Mouse (Mus musculus): ENCODE measurements around the gene Cfap100. TPM values are rescaled to one million over a fixed set of nuclear protein-coding genes. Genes with fewer than 3 reads are reported as not detected.
A peak's percentile ranks its signal among the peaks of the same experiment; 100 is the strongest.

Gene Cfap100
- polyA plus RNA-seq, 1 experiment = 0.20 TPM

DNA sequence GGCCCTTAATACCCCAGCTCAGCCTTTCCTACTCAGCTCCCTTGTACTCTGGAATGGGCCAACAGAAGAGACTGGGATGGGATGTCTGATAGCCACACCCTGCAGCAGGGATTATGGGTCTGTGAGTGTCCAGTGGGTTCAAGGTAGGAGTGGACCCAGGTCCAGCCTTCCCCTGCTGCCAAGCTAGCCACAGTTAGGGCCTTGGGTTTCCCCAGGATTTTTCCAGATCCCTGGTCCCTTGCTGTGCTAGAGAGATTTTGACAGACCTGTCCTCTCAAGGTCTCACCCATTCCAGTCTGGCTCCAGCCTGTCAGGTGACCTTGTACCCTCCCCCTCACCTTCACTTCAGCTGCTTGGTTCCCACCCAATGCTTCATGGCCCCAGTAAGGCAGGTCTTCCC is 20.0 kb downstream of the Cfap100 start:
- no peak overlapping the region for H3K4me3 ChIP-seq (replicated peaks)
- TF ChIP-seq GATA1 (IDR thresholded peaks at IDR 0.05; ENCODE audit: borderline replicate concordance, low read length) = no peak
- TF ChIP-seq FLI1 (IDR thresholded peaks at IDR 0.05; ENCODE audit: low read length) = no peak
- peaks cover 6% of the 10 kb centered on the region; the same call in 1 of the 2 replicates for H3K4me1 ChIP-seq
- H3K27me3 ChIP-seq (replicated peaks) = peaks cover 23% of the 10 kb centered on the region
- no peaks in the 10 kb centered on the region for H3K9me3 ChIP-seq
- peaks cover 30% of the 10 kb centered on the region for H3K36me3 ChIP-seq (replicated peaks; ENCODE audit: low read length)

DNA sequence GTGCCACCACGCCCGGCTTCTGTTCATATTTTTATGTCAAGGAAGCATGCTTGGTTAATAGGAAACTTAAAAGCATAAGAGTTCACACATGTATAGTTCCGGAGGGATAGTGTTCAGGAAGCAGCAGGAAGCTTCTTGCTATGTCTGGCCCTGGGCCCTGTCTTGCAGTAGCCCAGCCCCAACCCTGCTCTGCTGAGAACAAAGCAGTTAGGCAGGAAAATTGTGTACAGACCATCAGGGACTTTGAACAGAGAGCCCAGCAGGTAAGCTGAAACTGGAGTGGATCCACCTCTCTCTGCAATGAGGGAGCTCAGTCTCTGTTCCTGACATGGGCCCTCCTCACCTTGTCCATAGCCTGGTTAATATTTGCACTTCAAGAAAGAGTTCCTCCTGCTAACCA is 31.3 kb downstream of the Cfap100 start:
- H3K36me3 ChIP-seq (replicated peaks; ENCODE audit: low read length) = peaks cover 90% of the 10 kb centered on the region
- TF ChIP-seq GATA1 (IDR thresholded peaks at IDR 0.05; ENCODE audit: borderline replicate concordance, low read length) (no peak), FLI1 (IDR thresholded peaks at IDR 0.05; ENCODE audit: low read length) (no peak)

DNA sequence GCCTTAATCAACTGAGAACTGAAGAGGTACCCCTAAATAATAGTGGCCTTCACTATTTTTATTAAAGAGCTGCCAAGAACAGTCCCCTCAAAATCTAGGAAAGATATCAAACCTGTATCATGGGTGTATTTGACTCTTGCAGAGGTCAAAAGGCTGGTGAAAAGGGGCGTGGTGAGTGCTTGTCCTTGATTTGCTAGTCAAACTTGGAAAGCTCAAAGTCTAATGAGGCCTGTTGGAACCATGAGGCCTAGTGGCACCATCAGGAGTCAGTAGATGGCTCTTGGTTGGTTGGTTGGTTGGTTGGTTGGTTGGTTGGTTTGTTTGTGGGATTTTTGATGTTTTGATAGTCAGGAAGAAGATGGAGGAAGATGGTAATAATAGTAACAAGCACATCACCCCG is 32.8 kb downstream of the Cfap100 start:
- TF ChIP-seq GATA1 (IDR thresholded peaks at IDR 0.05; ENCODE audit: borderline replicate concordance, low read length) (no peak), FLI1 (IDR thresholded peaks at IDR 0.05; ENCODE audit: low read length) (no peak)
- Histone ChIP-seq H3K27me3 (replicated peaks) (no peaks in the 10 kb centered on the region), H3K9me3 (no peaks in the 10 kb centered on the region), H3K36me3 (replicated peaks; ENCODE audit: low read length) (peaks cover 90% of the 10 kb centered on the region), H3K4me3 (replicated peaks) (no peak overlapping the region), H3K4me1 (no peaks in the 10 kb centered on the region)

More for the DNA sequence above, 31.3 kb downstream of the Cfap100 start:
- H3K27me3 ChIP-seq (replicated peaks) = no peaks in the 10 kb centered on the region
- no peak overlapping the region for H3K4me3 ChIP-seq (replicated peaks)
- H3K9me3 ChIP-seq = no peaks in the 10 kb centered on the region
- no peaks in the 10 kb centered on the region for H3K4me1 ChIP-seq

DNA sequence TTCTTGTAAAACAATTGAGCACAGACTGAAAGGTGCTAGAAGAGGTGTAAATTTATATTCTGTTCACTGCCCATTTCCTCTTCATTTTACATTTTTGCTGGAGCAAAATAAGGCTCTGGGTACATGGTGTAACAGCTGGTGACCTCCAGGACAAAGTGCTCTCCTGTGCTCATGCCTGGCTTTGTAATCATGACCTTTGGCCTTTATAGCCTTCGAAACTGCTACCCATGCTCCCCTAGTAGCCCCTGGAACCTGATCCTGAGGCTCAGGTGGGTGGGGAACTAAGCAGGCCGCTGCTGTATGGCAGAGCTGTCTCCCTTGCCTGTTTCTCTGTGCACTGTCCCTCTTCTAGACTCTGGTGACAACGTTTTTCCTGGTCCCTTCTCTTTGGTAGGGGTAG is 34.6 kb downstream of the Cfap100 start:
- no peaks in the 10 kb centered on the region for H3K27me3 ChIP-seq (replicated peaks)
- H3K36me3 ChIP-seq (replicated peaks; ENCODE audit: low read length) = peaks cover 90% of the 10 kb centered on the region
- H3K4me3 ChIP-seq (replicated peaks) = no peak overlapping the region
- H3K4me1 ChIP-seq = no peaks in the 10 kb centered on the region
- TF ChIP-seq GATA1 (IDR thresholded peaks at IDR 0.05; ENCODE audit: borderline replicate concordance, low read length) (no peak), FLI1 (IDR thresholded peaks at IDR 0.05; ENCODE audit: low read length) (no peak)
- H3K9me3 ChIP-seq = no peaks in the 10 kb centered on the region

DNA sequence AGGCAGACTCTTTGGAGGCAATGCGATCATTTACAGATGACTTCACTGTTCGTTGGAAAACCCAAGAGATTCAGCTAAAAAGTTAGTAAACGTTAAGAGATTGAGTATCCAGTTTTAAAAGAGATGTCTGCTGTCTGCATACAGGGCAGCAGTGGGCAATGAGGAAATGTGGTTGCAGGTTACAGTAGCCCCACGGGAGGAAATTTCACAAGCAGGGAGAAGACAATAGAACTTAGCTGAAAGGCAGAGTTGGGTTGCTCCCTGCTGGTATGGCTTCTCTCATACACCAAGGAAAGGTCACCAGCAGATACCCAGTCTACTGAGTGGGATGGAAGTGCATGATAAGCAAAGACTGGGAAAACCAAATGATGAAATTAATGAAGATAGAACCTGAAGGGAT is 38.0 kb downstream of the Cfap100 start:
- TF ChIP-seq FLI1 (IDR thresholded peaks at IDR 0.05; ENCODE audit: low read length) (no peak), GATA1 (IDR thresholded peaks at IDR 0.05; ENCODE audit: borderline replicate concordance, low read length) (no peak)
- no peaks in the 10 kb centered on the region for H3K9me3 ChIP-seq

DNA sequence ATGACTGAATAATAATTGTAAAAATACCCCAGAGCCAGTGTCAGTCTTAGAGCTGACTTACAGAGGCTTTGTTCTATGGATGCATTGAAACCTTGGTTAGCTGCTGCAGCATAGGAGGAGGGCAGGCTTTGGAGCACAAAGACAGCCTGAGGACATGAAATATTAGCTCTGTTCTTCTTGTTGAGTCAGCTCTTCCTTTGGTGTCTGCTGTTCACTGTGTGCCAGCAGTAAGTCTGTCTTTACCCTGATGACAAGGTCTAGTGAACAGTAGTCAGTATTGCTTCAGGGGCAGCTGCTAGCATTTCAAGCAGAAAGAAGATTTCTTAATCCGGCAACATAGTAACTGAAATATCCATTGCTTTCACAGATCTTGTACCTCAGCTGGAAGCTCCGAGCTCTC is 47.1 kb downstream of the Cfap100 start:
- TF ChIP-seq GATA1 (IDR thresholded peaks at IDR 0.05; ENCODE audit: borderline replicate concordance, low read length) (no peak), FLI1 (IDR thresholded peaks at IDR 0.05; ENCODE audit: low read length) (no peak)

More for the DNA sequence above, 38.0 kb downstream of the Cfap100 start:
- peaks cover 96% of the 10 kb centered on the region for H3K36me3 ChIP-seq (replicated peaks; ENCODE audit: low read length)
- no peaks in the 10 kb centered on the region for H3K27me3 ChIP-seq (replicated peaks)
- no peak overlapping the region for H3K4me3 ChIP-seq (replicated peaks)
- H3K4me1 ChIP-seq = no peaks in the 10 kb centered on the region

DNA sequence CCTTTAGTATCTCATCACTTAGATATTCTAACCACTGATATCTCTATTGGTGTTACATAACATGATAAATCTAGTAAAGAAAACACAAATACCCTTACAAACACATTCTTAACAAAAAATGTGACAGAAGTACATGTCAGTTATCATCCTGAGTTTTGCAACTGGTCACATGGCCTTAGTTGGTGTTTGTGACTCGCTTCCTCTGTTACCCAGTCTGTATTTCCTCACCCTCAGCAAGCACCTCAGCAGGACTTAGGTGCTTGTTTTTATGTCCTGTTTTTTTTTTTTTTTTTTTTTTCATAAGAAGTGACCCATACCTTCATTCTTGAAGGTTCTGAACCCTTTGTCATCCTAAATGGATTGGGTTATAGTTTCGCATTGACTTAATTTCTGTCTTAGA is 50.9 kb downstream of the Cfap100 start:
- Histone ChIP-seq H3K36me3 (replicated peaks; ENCODE audit: low read length) (peaks cover 100% of the 10 kb centered on the region), H3K4me3 (replicated peaks) (no peak overlapping the region), H3K4me1 (0 out of 2 replicates have a peak, but pooled peaks cover 11% of the 10 kb centered on the region), H3K9me3 (no peaks in the 10 kb centered on the region), H3K27me3 (replicated peaks) (no peaks in the 10 kb centered on the region)
- TF ChIP-seq FLI1 (IDR thresholded peaks at IDR 0.05; ENCODE audit: low read length) (no peak), GATA1 (IDR thresholded peaks at IDR 0.05; ENCODE audit: borderline replicate concordance, low read length) (no peak)

More for the DNA sequence above, 47.1 kb downstream of the Cfap100 start:
- Histone ChIP-seq H3K36me3 (replicated peaks; ENCODE audit: low read length) (peaks cover 100% of the 10 kb centered on the region), H3K27me3 (replicated peaks) (no peaks in the 10 kb centered on the region), H3K4me3 (replicated peaks) (no peak overlapping the region), H3K9me3 (no peaks in the 10 kb centered on the region), H3K4me1 (peaks cover 10% of the 10 kb centered on the region; the same call in 1 of the 2 replicates)

DNA sequence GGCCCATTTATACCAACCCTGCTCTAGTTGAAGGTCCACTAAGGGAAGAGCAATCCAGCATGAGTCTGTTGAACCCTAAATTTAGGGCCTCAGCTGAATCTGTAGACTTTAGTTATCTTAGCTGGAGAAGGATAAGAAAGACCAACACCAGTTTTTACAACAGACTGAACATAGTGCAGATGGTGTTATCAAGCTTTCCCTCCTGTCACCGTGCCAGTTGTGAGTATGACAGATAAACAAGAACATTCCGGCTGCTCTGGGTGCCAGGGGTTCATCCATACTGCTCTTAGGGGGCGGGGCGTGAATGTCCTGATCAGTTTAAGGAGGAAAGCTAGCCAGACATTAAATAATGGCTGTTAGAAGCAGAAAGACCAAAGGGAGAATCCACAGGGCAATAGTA is 54.0 kb downstream of the Cfap100 start:
- Histone ChIP-seq H3K9me3 (no peaks in the 10 kb centered on the region), H3K4me1 (peaks cover 37% of the 10 kb centered on the region), H3K4me3 (replicated peaks) (no peak overlapping the region), H3K27me3 (replicated peaks) (no peaks in the 10 kb centered on the region), H3K36me3 (replicated peaks; ENCODE audit: low read length) (peaks cover 81% of the 10 kb centered on the region)
- TF ChIP-seq FLI1 (IDR thresholded peaks at IDR 0.05; ENCODE audit: low read length) (no peak), GATA1 (IDR thresholded peaks at IDR 0.05; ENCODE audit: borderline replicate concordance, low read length) (no peak)

DNA sequence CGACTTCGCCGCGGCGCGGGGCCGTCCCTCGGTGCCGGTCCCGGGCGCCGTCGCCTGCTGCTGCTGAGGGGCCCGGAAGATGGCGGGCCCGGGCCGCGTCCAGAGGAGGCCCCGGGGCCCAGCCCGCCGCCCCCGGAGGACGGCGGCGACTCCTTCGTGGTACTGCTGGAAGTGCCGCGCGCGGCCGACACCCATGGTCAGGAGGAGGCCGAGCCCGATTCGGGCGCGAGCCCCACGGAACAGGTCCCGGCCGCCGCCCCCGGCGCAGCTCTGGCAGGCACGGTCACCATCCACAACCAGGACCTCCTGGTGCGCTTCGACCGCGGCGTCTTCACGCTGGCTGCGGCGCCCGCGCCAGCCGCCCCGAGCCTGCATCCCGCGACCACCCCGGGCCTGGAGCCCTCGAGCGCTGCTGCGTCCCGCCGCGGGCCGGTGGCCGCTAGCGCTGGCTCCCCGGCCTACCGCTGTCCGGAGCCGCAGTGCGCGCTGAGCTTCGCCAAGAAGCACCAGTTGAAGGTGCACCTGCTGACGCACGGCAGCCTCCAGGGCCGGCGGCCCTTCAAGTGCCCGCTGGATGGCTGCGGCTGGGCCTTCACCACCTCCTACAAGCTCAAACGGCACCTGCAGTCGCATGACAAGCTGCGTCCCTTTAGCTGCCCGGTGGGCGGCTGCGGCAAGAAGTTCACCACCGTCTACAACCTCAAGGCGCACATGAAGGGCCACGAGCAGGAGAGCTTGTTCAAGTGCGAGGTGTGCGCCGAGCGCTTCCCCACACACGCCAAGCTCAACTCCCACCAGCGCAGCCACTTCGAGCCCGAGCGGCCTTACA is 58.7 kb downstream of the Cfap100 start:
- H3K4me1 ChIP-seq = peaks cover 38% of the 10 kb centered on the region
- no peaks in the 10 kb centered on the region for H3K9me3 ChIP-seq
- no peak for TF ChIP-seq GATA1 (IDR thresholded peaks at IDR 0.05; ENCODE audit: borderline replicate concordance, low read length)
- TF ChIP-seq FLI1 (IDR thresholded peaks at IDR 0.05; ENCODE audit: low read length) = no peak
- H3K36me3 ChIP-seq (replicated peaks; ENCODE audit: low read length) = peaks cover 34% of the 10 kb centered on the region
- H3K27me3 ChIP-seq (replicated peaks) = peaks cover 9% of the 10 kb centered on the region
- peak overlapping the region; percentile 96 for H3K4me3 ChIP-seq (replicated peaks)

DNA sequence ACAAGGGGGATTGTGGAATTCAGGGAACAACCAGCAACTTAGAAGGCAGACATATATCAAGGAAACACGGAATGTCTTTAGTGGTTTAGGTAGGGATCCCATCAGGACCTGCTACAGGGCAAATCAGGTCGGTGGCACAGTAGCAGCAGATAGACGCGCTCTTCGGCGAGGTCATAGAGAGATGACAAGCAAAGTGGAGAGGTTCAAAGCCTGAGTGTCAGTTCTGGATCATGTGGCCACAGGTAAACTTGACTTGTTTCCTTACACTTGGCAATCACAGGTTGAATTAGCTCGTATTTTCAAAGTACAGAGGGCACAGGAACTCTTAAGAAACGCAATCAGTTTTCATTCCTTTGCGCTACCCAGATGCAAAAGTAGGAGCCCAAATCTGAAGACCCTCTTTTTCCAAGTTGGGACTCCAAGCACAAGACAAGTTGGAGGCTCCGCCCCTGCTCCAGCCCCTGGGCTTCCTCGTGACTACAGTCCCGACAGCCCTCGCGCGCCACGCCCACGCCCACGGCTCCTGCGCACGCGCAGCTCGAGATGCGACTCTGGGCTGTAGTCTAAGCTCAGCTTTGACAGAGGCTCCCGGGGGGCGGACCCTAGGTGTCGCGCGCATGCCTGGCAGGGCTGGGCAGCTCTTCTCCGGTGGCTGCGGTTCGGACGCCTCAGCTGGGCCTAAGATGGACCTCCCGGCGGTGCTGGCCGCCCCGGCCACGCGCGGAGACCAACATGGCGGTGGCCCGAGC is 59.4 kb downstream of the Cfap100 start, which contains the start of gene Zxdc:
TSS of gene Zxdc (plus strand) at position 517 of the 749 bp plus-strand sequence.
- H3K36me3 ChIP-seq (replicated peaks; ENCODE audit: low read length) = peaks cover 26% of the 10 kb centered on the region
- peaks cover 10% of the 10 kb centered on the region for H3K27me3 ChIP-seq (replicated peaks)
- H3K4me3 ChIP-seq (replicated peaks) = peak within 1 kb of the TSS; percentile 96
- peaks cover 33% of the 10 kb centered on the region for H3K4me1 ChIP-seq
- no peaks in the 10 kb centered on the region for H3K9me3 ChIP-seq
- TF ChIP-seq GATA1 (IDR thresholded peaks at IDR 0.05; ENCODE audit: borderline replicate concordance, low read length) (no peak), FLI1 (IDR thresholded peaks at IDR 0.05; ENCODE audit: low read length) (no peak)
